Mouse (Mus musculus): ENCODE data around the gene Cyp2g1.
"Not testable (repeated sequence)": the region's sequence is repeated elsewhere in the genome, so short reads cannot be mapped to it uniquely, and the experiment has no call there.

DNA sequence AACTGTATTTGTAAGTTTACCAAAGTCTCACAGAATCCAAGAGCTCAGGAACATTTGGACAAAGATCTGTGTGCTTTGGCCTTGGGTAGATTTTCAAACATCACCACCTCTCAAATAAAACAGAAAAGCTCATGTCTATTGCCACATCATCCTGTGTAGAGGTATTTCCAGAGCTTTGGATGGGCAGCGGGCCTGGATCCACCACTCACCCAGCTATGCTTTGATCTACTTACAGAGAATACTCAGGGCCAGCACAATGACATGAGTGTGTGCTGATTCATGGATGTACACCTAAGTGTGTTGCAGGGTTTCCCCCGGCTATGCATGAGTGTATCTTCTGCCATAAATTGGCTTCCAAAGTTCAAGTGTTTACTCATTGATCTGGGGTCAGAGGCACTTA, 34.7 kb downstream of the Cyp2g1 start:
- not testable (repeated sequence) for TF ChIP-seq POLR2A (IDR thresholded peaks at IDR 0.05; ENCODE audit: low read depth, low read length); CTCF (IDR thresholded peaks at IDR 0.05; ENCODE audit: extremely low read depth, insufficient read length, insufficient replicate concordance, low read depth, low read length)

All from small intestine, adult 2 months (tissue).